Mouse (Mus musculus) myocyte (in vitro differentiated cells): ENCODE measurements around the gene Ifnl2.

ENCODE experiments used
- MAX ChIP-seq: IDR thresholded peaks from one replicate; pipeline ENCODE4 v1.6.1; 2011; ENCODE audit warnings: low read depth, mild to moderate bottlenecking, control low read depth
- MYOD1 ChIP-seq, 3 experiments: IDR thresholded peaks; one replicate each; pipeline ENCODE4 v1.6.1; 2011; ENCODE audit warnings: control low read depth in 2 of 3, low read depth in 2 of 3, mild to moderate bottlenecking in 2 of 3, moderate library complexity in 1 of 3; ENCODE audit not compliant: insufficient read length in 2 of 3, control insufficient read depth in 1 of 3
- POLR2A ChIP-seq: IDR thresholded peaks from one replicate; pipeline ENCODE4 v1.6.1; 2011; ENCODE audit warnings: low read depth, mild to moderate bottlenecking, control low read depth, moderate library complexity; ENCODE audit not compliant: insufficient read length
- POLR2AphosphoS2 ChIP-seq: IDR thresholded peaks from one replicate; pipeline ENCODE4 v1.6.1; 2011; ENCODE audit warnings: low read depth, control low read depth; ENCODE audit not compliant: insufficient read length
- SRF ChIP-seq: IDR thresholded peaks from one replicate; pipeline ENCODE4 v1.6.1; 2011; ENCODE audit warnings: low read depth; ENCODE audit not compliant: control insufficient read depth, insufficient read length
- TCF12 ChIP-seq: IDR thresholded peaks from one replicate; pipeline ENCODE4 v1.6.1; 2011; ENCODE audit warnings: mild to moderate bottlenecking, control low read depth; ENCODE audit not compliant: poor library complexity, insufficient read depth, severe bottlenecking
- TCF3 ChIP-seq: IDR thresholded peaks from one replicate; pipeline ENCODE4 v1.6.1; 2011; ENCODE audit warnings: low read depth, control low read depth; ENCODE audit not compliant: insufficient read length
- USF1 ChIP-seq: IDR thresholded peaks from one replicate; pipeline ENCODE4 v1.6.1; 2011; ENCODE audit warnings: low read depth, mild to moderate bottlenecking, control low read depth, moderate library complexity

DNA sequence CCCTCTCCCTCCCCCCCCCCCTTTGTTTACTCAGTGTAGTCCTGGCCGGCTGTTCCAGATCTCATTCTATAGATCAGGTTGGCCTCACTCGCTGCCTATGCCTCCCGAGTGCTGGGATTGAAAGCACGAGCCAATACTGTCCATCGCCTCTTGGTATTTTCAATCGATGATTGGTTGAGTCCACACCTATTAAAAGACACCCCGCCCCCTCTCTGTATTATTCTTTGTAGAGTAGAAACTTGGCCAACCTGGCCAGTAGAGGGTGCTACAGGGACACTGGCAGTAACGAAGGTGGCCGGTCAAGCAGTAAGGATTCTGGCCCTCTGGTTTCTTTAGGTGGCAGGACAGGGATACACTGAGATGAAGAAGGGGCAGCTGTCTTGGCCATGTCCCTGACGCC lies 19.8 kb downstream of the Ifnl2 start:
- no peak for TF ChIP-seq MAX
- no peak for TF ChIP-seq TCF12
- no peak for TF ChIP-seq MYOD1 (IDR thresholded peaks at IDR 0.05; ENCODE audit: control insufficient read depth in 1 of 3, insufficient read length in 2 of 3, low read depth in 2 of 3)
- TF ChIP-seq POLR2A: no peak
- no peak for TF ChIP-seq USF1
- TF ChIP-seq POLR2AphosphoS2: no peak
- TF ChIP-seq TCF3: no peak
- TF ChIP-seq SRF: no peak
